11 mouse cellular contexts compared by ENCODE assay signal in the genomic region with DNA sequence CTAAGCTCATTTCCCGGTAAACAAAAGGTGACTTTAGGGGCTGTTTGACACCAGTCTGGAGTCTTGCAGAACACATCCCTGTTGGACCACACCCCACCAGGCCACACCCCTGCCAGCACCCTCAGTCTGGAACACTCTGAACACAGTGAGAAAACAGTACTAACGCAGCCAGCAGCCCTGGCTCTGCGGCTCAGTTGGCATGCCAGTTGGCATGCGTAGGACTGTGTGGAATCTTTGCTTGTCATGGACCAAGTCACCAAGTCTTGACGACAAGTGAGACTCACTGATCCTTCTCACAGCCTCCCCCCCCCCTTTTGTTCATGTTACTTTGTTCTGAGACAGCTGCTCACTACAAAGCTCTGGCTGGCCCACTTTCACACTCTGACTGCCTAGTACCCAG. TPM values are rescaled to one million over a fixed set of nuclear protein-coding genes. Genes with fewer than 3 reads are reported as not detected.
DNase-seq lines count a peak whose midpoint lies in the region; ATAC-seq and TF ChIP-seq lines count a peak whose summit lies in the region.
"Had no signal": no experiment of that assay in that cellular context is flagged by ENCODE, and none has a peak within 500 bp of the region (broad histone marks: within the 10 kb centered on the region; RNA-seq: fewer than 3 reads in every experiment).

No protein-coding gene starts in this region.

- no peak for DNase-seq in hindbrain, embryonic 10.5 days (ENCODE audit: low spot score)
- no peak for DNase-seq in hindbrain, embryonic 11.5 days (ENCODE audit: low spot score)
- peak; percentile 75 to 82 for DNase-seq in gastrocnemius, adult 8-10 months (ENCODE audit: low spot score in 2 of 2)
- peak; percentile 67 to 85 for DNase-seq in layer of hippocampus, adult 18-20 months (ENCODE audit: low spot score in 2 of 2)
- DNase-seq in stomach, postnatal 0 days (ENCODE audit: low spot score), result peak; percentile 73
- no peak for DNase-seq in urinary bladder, postnatal 25 days (ENCODE audit: low spot score)
- no peak for DNase-seq in adrenal gland, adult 8-10 months

- 0 out of 2 replicates have a peak, but pooled peaks cover 3% of the 10 kb centered on the region for H3K9me3 ChIP-seq in hindbrain, embryonic 10.5 days
- H3K9me3 ChIP-seq in hindbrain, embryonic 11.5 days (ENCODE audit: control insufficient read depth, low read length), result no peaks in the 10 kb centered on the region
- no peaks in the 10 kb centered on the region for H3K9me3 ChIP-seq in ES-Bruce4 (replicated peaks; ENCODE audit: control insufficient read depth, insufficient read depth, low read length, poor library complexity, severe bottlenecking)
- no peaks in the 10 kb centered on the region for H3K9me3 ChIP-seq in stomach, postnatal 0 days (ENCODE audit: control insufficient read depth, low read length)
- H3K9me3 ChIP-seq: embryonic facial prominence, embryonic 15.5 days; limb, embryonic 13.5 days had no signal

- TF ChIP-seq EP300 in ES-Bruce4 (IDR thresholded peaks at IDR 0.05; ENCODE audit: insufficient read depth, low read depth, low read length), result no peak
- TF ChIP-seq EP300 in stomach, postnatal 0 days (optimal IDR thresholded peaks at IDR 0.05), result no peak

- no peak overlapping the region for H3K4me2 ChIP-seq in hindbrain, embryonic 11.5 days (replicated peaks; ENCODE audit: low read depth, low read length)
- no peak overlapping the region for H3K4me2 ChIP-seq in stomach, postnatal 0 days (replicated peaks; ENCODE audit: low read depth)
- H3K4me2 ChIP-seq: embryonic facial prominence, embryonic 15.5 days; limb, embryonic 13.5 days had no signal

- peak overlapping the region; percentile 35; the same call in 1 of the 2 replicates for H3K27ac ChIP-seq in hindbrain, embryonic 10.5 days
- H3K27ac ChIP-seq in hindbrain, embryonic 11.5 days (ENCODE audit: low read depth, low read length), result no peak overlapping the region
- H3K27ac ChIP-seq in ES-Bruce4 (ENCODE audit: insufficient read depth, low read length), result peak overlapping the region; percentile 62
- H3K27ac ChIP-seq in stomach, postnatal 0 days (replicated peaks), result 0 out of 2 replicates have a peak overlapping the region, but pooled peaks have one; percentile 13
- H3K27ac ChIP-seq: embryonic facial prominence, embryonic 15.5 days; limb, embryonic 13.5 days had no signal

- TF ChIP-seq POLR2A in ES-Bruce4 (IDR thresholded peaks at IDR 0.05; ENCODE audit: insufficient read depth, low read length), result no peak

- H3K4me3 ChIP-seq in hindbrain, embryonic 10.5 days, result no peak overlapping the region
- H3K4me3 ChIP-seq in hindbrain, embryonic 11.5 days (ENCODE audit: low read depth, low read length), result no peak overlapping the region
- no peak overlapping the region for H3K4me3 ChIP-seq in ES-Bruce4 (ENCODE audit: low read depth, low read length)
- H3K4me3 ChIP-seq in stomach, postnatal 0 days (ENCODE audit: low read depth, low read length), result no peak overlapping the region
- H3K4me3 ChIP-seq: embryonic facial prominence, embryonic 15.5 days; limb, embryonic 13.5 days had no signal

- H3K9ac ChIP-seq in hindbrain, embryonic 11.5 days (ENCODE audit: low read depth, low read length), result no peak overlapping the region
- no peak overlapping the region for H3K9ac ChIP-seq in ES-Bruce4 (ENCODE audit: low read depth, poor library complexity, severe bottlenecking)
- no peak overlapping the region for H3K9ac ChIP-seq in stomach, postnatal 0 days (ENCODE audit: low read length)
- H3K9ac ChIP-seq: embryonic facial prominence, embryonic 15.5 days; limb, embryonic 13.5 days had no signal

- no peaks in the 10 kb centered on the region for H3K27me3 ChIP-seq in hindbrain, embryonic 10.5 days (ENCODE audit: insufficient read depth, poor library complexity, severe bottlenecking)
- no peaks in the 10 kb centered on the region for H3K27me3 ChIP-seq in hindbrain, embryonic 11.5 days (ENCODE audit: control insufficient read depth, insufficient read depth, low read length)
- no peaks in the 10 kb centered on the region for H3K27me3 ChIP-seq in ES-Bruce4 (ENCODE audit: control insufficient read depth, insufficient read depth, low read length, poor library complexity, severe bottlenecking)
- no peaks in the 10 kb centered on the region for H3K27me3 ChIP-seq in stomach, postnatal 0 days (ENCODE audit: control insufficient read depth, insufficient read depth, low read length)
- H3K27me3 ChIP-seq: embryonic facial prominence, embryonic 15.5 days; limb, embryonic 13.5 days had no signal

- no peak for TF ChIP-seq CTCF in ES-Bruce4 (IDR thresholded peaks at IDR 0.05; ENCODE audit: low read depth, low read length)
- TF ChIP-seq CTCF in stomach, postnatal 0 days (IDR thresholded peaks at IDR 0.05; ENCODE audit: low read depth), result no peak

- peaks cover 26% of the 10 kb centered on the region for H3K4me1 ChIP-seq in hindbrain, embryonic 10.5 days (replicated peaks)
- H3K4me1 ChIP-seq in hindbrain, embryonic 11.5 days (replicated peaks; ENCODE audit: control insufficient read depth, insufficient read depth, low read length), result no peaks in the 10 kb centered on the region
- H3K4me1 ChIP-seq in ES-Bruce4 (ENCODE audit: control insufficient read depth, insufficient read depth, low read length), result peaks cover 12% of the 10 kb centered on the region
- H3K4me1 ChIP-seq in stomach, postnatal 0 days (replicated peaks; ENCODE audit: control insufficient read depth, insufficient read depth), result no peaks in the 10 kb centered on the region
- H3K4me1 ChIP-seq: limb, embryonic 13.5 days had no signal

- WGBS in hindbrain, embryonic 10.5 days, result 75% methylated on average over 5 of the region's 5 CpGs
- 79% methylated on average over 5 of the region's 5 CpGs for WGBS in hindbrain, embryonic 11.5 days
- 33% methylated on average over 5 of the region's 5 CpGs for WGBS in stomach, postnatal 0 days

- ATAC-seq in hindbrain, embryonic 11.5 days (ENCODE audit: low FRiP score), result no peak
- ATAC-seq in stomach, postnatal 0 days (ENCODE audit: low FRiP score, low TSS enrichment), result peak; percentile 72

- H3K36me3 ChIP-seq in hindbrain, embryonic 10.5 days, result no peaks in the 10 kb centered on the region
- H3K36me3 ChIP-seq in hindbrain, embryonic 11.5 days (ENCODE audit: control insufficient read depth, insufficient read depth, low read length), result no peaks in the 10 kb centered on the region
- no peaks in the 10 kb centered on the region for H3K36me3 ChIP-seq in ES-Bruce4 (ENCODE audit: control insufficient read depth, insufficient read depth, low read length, poor library complexity, severe bottlenecking)
- H3K36me3 ChIP-seq in stomach, postnatal 0 days (ENCODE audit: control insufficient read depth, insufficient read depth, low read length), result no peaks in the 10 kb centered on the region
- H3K36me3 ChIP-seq: embryonic facial prominence, embryonic 15.5 days; limb, embryonic 13.5 days had no signal

RNA-seq across cellular contexts. Expression of gene Lsm4, which starts 6.0 kb away (rescaled TPM):
- polyA plus RNA-seq in hindbrain, embryonic 10.5 days (2016; fragmentation: Nextera tagmentation; extraction: Ambion mirVana), result 344 and 354 TPM in 2 replicates
- polyA plus RNA-seq in hindbrain, embryonic 11.5 days (2014; fragmentation: Nextera tagmentation; extraction: Ambion mirVana), result 282 and 299 TPM in 2 replicates
- 211 TPM in 2 replicates for polyA plus RNA-seq in ES-Bruce4 (2011; ENCODE audit: insufficient read depth, insufficient read length, low read depth, missing spikeins)
- 10 to 100 TPM; 64.4 to 75.4 (median 70.3) TPM for total RNA-seq in gastrocnemius, adult 8-10 months (2022)
- 10 to 100 TPM; 63.8 to 71.5 TPM for total RNA-seq in layer of hippocampus, adult 18-20 months (2021)
- polyA plus RNA-seq in stomach, postnatal 0 days (2015; fragmentation: Nextera tagmentation; extraction: Ambion mirVana), result 141 and 147 TPM in 2 replicates
- total RNA-seq in adrenal gland, adult 8-10 months (2022), result 100 to 1,000 TPM in 1 of 4 experiments, 10 to 100 TPM in 3; 81.4 to 101 (median 86.6) TPM

RNA-seq across cellular contexts. Expression of gene Pgpep1, which starts 6.9 kb away (rescaled TPM):
- 87.4 and 141 TPM in 2 replicates for polyA plus RNA-seq in hindbrain, embryonic 10.5 days (2016; fragmentation: Nextera tagmentation; extraction: Ambion mirVana)
- polyA plus RNA-seq in hindbrain, embryonic 11.5 days (2014; fragmentation: Nextera tagmentation; extraction: Ambion mirVana), result 170 TPM in 2 replicates
- polyA plus RNA-seq in ES-Bruce4 (2011; ENCODE audit: insufficient read depth, insufficient read length, low read depth, missing spikeins), result 30.2 and 44.4 TPM in 2 replicates
- 10 to 100 TPM; 13.6 to 19.0 (median 15.7) TPM for total RNA-seq in gastrocnemius, adult 8-10 months (2022)
- 10 to 100 TPM; 20.0 to 23.3 TPM for total RNA-seq in layer of hippocampus, adult 18-20 months (2021)
- 23.3 and 25.2 TPM in 2 replicates for polyA plus RNA-seq in stomach, postnatal 0 days (2015; fragmentation: Nextera tagmentation; extraction: Ambion mirVana)
- total RNA-seq in adrenal gland, adult 8-10 months (2022), result 100 to 1,000 TPM; 129 to 163 (median 131) TPM

RNA-seq across cellular contexts. Expression of gene Jund, which starts 31.7 kb away (rescaled TPM):
- polyA plus RNA-seq in hindbrain, embryonic 10.5 days (2016; fragmentation: Nextera tagmentation; extraction: Ambion mirVana), result 64.6 and 128 TPM in 2 replicates
- polyA plus RNA-seq in hindbrain, embryonic 11.5 days (2014; fragmentation: Nextera tagmentation; extraction: Ambion mirVana), result 126 and 137 TPM in 2 replicates
- polyA plus RNA-seq in ES-Bruce4 (2011; ENCODE audit: insufficient read depth, insufficient read length, low read depth, missing spikeins), result 56.6 and 66.4 TPM in 2 replicates
- total RNA-seq in gastrocnemius, adult 8-10 months (2022), result 10 to 100 TPM; 31.9 to 42.0 (median 38.3) TPM
- total RNA-seq in layer of hippocampus, adult 18-20 months (2021), result 100 to 1,000 TPM; 186 to 200 TPM
- 78.3 and 108 TPM in 2 replicates for polyA plus RNA-seq in stomach, postnatal 0 days (2015; fragmentation: Nextera tagmentation; extraction: Ambion mirVana)
- 100 to 1,000 TPM; 187 to 329 (median 253) TPM for total RNA-seq in adrenal gland, adult 8-10 months (2022)

RNA-seq across cellular contexts. Expression of gene Gdf15, which starts 34.8 kb away (rescaled TPM):
- polyA plus RNA-seq in hindbrain, embryonic 10.5 days (2016; fragmentation: Nextera tagmentation; extraction: Ambion mirVana), result not detected in 2 replicates
- polyA plus RNA-seq in hindbrain, embryonic 11.5 days (2014; fragmentation: Nextera tagmentation; extraction: Ambion mirVana), result not detected in 2 replicates
- polyA plus RNA-seq in ES-Bruce4 (2011; ENCODE audit: insufficient read depth, insufficient read length, low read depth, missing spikeins), result 1.9 and 2.1 TPM in 2 replicates
- total RNA-seq in gastrocnemius, adult 8-10 months (2022), result under 1 TPM in 1 of 4 experiments, not detected in 3; 0.24 TPM
- total RNA-seq in layer of hippocampus, adult 18-20 months (2021), result not detected
- 0.30 and 0.33 TPM in 2 replicates for polyA plus RNA-seq in stomach, postnatal 0 days (2015; fragmentation: Nextera tagmentation; extraction: Ambion mirVana)
- total RNA-seq in adrenal gland, adult 8-10 months (2022), result 1 to 10 TPM; 1.8 to 3.5 (median 3.0) TPM
- polyA plus RNA-seq: limb, embryonic 13.5 days had no signal

RNA-seq across cellular contexts. Expression of gene Iqcn, which starts 36.2 kb away (rescaled TPM):
- polyA plus RNA-seq in hindbrain, embryonic 10.5 days (2016; fragmentation: Nextera tagmentation; extraction: Ambion mirVana), result 0.07 TPM in 1 of 2 replicates, not detected in the other
- 0.03 and 0.14 TPM in 2 replicates for polyA plus RNA-seq in hindbrain, embryonic 11.5 days (2014; fragmentation: Nextera tagmentation; extraction: Ambion mirVana)
- polyA plus RNA-seq in ES-Bruce4 (2011; ENCODE audit: insufficient read depth, insufficient read length, low read depth, missing spikeins), result not detected in 2 replicates
- total RNA-seq in gastrocnemius, adult 8-10 months (2022), result not detected
- under 1 TPM in 1 of 2 experiments, not detected in 1; 0.07 TPM for total RNA-seq in layer of hippocampus, adult 18-20 months (2021)
- polyA plus RNA-seq in stomach, postnatal 0 days (2015; fragmentation: Nextera tagmentation; extraction: Ambion mirVana), result 0.05 TPM in 1 of 2 replicates, not detected in the other
- under 1 TPM in 3 of 4 experiments, not detected in 1; 0.07 to 0.09 (median 0.08) TPM for total RNA-seq in adrenal gland, adult 8-10 months (2022)
- total RNA-seq: MEL had no signal
- polyA plus RNA-seq: limb, embryonic 13.5 days had no signal

Comparison
In these comparisons a context has a peak if more than half of its experiments do, and no peak if none do; other contexts are left out.
1. DNase-seq: peak in gastrocnemius, adult 8-10 months (2 of 2), layer of hippocampus, adult 18-20 months (2 of 2) and stomach, postnatal 0 days (single experiment); none in hindbrain, embryonic 10.5 days (single experiment), hindbrain, embryonic 11.5 days (single experiment), urinary bladder, postnatal 25 days (single experiment) and adrenal gland, adult 8-10 months (single experiment).